Mouse (Mus musculus): ENCODE measurements around the gene Rab11fip4.
A peak's percentile ranks its signal among the peaks of the same experiment; 100 is the strongest.

Gene Rab11fip4

DNA sequence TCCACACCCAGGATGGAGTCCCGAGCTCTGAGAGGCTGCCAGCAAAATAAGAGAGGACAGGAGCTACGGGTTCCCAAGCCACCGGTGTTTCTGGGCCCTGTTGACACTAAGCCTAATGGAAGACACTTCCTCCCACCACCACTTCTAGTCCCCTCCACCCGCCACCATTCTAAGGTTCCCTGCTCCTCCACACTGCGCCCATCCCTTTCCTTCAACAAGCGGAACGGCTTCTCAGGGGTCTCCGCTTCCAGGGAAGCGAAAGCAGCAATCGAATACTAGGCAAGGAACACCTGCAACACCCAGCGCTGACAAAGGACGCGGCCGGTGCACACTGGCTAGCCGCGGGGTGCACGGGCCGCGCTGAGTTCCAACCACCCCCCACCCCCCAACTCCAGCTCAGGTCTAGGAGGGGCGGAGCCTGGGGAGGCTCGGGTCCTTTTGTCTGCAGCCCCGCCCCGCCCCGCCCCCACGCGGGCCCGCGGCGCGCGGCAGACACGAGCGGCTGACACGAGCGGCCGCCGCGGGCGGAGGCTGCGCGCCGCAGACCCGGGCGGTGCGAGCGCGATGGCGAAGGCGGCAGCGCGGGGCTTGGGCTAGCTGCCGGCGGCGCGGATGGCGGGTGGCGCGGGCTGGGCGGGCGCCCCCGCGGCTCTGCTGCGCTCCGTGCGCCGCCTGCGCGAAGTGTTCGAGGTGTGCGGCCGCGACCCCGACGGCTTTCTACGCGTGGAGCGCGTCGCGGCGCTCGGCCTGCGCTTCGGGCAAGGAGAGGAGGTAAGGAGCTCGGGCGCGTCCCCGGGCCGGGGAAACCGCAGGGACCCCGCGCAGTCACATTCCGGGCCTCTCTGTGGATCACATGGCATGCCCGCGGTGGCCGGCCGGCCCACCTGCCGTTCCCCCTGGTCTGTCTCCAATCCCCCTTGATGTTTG, at the start of gene Rab11fip4:
Rab11fip4 (plus strand) TSS at position 549 of the 927 bp plus-strand sequence.
- DNase-seq, result peak; percentile 27 to 51

DNA sequence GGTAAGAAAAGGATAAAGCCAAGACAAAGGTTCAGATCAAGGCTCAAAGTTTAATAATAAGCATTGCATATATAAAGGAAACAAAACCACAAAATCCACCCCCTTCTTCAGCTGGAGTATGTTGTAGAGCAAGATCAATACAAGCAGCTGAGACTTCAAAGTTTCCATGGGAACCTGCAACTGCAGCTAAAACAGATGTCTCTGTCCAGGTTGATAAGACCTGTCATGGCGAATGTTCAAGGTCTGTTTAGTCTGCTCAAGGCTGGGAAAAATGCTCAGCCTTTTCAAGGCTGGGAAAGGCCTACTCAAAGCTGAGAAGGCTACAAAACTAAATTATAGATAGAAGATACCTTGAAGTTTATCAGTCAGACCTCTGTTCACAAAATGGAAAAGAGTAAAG, 38.4 kb upstream of the Rab11fip4 start:
- DNase-seq, result no peak

DNA sequence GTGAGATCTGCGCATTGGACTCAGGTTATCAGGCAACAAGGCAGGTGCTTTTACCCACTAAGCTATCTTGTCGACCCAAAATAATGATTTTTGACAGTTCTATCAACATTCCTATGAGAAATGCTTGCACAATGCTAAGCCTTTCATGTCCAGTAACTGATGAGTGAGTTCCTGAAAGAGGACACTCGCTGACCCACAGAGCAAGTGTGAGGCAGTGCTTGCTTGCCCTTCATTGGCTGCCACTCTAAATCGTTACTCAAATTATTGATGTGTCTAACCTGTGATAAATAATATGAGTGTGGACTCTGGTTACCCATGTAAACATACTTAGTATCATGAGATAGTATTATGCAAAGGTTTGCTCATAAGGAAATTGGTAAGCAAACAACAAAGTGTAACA, 30.5 kb upstream of the Rab11fip4 start:
- DNase-seq, result no peak

DNA sequence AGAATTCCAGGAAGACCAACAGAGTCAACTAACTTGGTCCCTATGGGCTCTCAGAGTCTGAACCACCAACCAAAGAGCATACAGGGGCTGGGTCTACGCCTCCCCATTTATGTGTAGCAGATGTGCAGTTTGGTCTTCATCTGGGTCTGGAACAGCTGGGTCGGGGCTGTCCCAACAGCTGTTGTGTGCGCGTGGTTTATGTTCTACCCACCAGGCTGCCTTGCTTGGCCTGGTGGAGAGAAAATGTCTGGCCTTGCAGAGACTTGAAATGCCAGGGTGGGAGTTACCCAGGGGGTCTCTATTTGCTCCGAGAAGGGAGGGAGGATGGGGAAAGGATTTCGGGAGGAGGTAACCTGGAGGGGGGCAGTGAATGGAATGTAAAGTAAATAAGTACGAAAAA, 27.5 kb upstream of the Rab11fip4 start:
- DNase-seq, result no peak

DNA sequence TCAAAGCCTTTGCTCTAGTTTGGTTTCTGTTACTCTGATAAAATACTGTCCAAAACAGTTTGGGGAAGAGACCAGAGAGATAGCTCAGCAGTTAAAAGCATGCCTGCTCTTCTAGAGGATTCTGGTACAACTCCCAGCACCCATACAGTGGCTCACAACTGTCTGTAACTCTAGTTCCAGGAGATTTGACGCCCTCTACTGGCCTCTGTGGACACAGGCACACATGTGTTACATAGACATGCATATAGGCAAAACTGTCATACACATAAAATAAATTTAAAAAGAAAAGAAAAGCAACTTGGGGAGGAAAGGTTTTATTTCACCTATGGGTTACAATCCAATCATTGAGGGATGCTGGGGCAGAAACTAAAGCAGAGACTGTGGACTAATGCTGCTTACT, 24.1 kb upstream of the Rab11fip4 start:
- no peak for DNase-seq

DNA sequence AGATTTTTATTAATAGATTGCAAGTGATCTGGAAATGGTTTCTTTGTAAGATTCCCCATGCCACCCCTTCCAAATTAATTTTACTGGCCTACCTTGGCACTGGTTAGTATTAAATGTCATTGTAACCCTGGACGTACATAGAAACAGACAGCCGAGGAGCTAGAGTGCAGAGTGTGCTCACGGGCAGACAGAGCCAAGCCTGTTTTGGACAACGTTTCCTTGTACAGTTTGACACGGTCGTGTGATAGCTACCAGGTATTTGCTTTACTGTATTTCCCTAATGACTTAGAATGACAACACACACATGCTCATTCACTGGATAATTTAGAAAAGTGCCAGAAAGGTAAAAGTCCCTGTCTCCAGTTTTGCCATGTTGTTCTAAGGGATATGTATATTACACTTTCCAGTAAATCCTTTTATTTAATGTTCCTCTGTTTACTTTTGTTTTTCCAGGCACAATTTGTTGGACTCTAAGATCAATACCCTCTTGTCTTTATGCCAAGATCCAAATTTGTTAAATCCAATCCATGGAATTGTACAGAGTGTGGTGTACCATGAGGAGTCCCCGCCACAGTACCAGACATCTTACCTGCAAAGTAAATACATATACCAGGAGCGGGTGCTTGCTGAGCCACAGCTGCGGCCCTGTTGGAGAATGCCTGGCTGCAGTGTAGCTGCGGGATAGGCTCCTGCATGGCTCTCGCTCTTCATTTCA, 22.7 kb upstream of the Rab11fip4 start:
- DNase-seq, result no peak

DNA sequence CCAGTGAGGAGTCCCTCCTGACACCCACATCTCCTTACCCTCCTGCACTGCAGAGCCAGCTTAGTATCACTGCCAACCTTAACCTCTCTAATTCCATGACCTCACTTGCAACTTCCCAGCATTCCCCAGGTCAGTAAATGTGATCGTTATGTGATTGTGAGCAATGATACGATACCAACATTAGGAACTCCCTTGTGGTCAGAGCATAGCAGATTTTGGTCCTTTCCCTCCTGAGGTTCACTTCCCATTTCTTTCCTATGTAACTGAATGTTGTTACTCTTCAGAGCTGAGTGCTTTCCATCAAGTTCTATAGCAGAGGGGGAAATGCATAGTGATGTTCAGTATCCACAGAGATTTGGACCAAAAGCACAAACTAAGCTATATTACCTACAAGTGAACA, 20.7 kb upstream of the Rab11fip4 start:
- no peak for DNase-seq

DNA sequence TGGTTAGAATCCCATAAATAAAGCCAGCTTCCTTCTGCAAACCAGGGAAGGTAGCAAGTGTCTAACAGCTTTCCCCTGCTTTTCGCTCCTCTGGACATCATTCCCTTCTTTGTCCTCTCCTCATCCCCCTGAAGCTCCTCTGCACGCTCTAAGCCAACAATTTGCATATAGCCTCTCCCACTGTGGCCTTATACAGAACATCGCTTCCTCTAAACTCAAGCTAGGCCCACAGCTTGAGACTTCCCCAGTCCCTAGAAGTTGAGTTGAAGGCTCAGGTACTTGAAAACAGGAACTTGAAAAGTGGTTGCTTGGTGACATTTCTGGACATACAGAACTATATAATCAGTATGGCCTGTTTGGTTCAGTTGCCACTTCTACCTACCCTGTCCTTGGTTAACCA, 17.2 kb upstream of the Rab11fip4 start:
- no peak for DNase-seq

DNA sequence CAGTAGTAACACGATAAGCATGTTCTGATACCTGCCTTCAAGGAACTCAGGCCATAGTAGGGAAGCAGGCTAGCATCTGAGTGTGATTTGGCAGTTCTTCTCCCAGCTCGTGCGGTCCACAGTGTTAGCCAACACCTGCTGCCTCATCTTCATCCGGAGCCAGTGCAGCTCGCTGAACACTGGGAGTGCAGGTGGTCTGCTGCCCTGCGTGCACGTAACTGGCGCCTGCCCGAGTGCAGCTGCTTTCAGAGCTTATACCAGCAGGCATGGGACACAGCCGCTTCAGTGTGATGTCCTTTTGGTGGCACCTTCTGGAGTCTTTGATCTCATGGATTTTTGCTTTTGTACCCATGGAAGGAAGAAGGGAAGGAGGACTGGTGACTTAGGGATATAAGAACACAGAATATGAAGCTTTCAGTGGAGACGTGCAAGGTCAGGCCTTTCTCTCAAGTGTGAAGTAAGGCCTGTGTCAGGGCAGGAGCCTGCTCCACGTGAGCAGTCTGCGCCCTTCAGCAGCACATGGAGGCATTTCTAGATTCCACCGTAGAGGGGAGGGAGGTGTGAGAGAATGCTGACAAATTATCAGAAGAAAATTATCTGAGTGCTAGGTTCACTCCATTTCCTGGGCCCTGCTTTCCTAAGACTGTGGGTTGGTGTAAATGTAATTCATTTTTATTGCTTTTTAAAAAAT, 15.5 kb upstream of the Rab11fip4 start:
- DNase-seq, result no peak

DNA sequence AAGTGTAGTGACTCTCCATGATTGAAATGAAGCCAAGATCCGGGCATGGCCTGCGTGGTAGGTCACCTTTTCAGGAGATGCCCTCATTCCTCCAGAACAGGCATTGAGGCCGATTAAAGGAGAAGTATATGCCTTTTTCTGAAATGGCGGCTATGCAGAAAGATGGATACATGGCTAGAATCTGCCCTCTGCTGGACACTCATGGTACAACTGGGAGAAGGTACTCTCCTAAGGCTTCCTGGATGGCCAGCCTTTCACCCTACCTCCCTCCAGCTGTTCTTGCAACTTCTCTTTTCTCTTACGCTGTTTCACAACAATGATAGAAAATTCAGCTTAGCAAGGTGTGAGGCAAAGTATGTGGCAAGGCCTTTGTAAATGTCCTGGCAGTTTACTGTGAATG, 13.3 kb upstream of the Rab11fip4 start:
- peak; percentile 73 to 89 for DNase-seq

DNA sequence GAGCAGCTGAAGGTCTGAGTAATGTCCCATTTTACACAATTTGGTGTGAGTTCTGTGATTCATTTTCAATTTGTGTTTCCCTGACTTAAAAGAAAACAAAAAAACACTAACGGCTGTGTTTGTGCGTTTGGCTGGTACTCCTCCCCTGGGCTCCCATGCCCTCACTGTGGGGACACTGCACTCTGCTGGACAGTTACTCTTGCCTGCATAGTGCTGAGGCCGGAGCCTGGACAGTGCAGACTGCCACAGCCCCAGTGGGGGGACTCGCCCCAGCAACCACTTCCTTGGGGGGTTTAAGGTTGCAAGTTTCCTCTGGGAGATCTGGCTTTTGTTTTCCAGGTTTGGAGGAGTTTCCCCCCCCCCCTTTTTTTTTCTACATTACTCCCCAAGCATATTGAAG, 10.4 kb upstream of the Rab11fip4 start:
- no peak for DNase-seq

DNA sequence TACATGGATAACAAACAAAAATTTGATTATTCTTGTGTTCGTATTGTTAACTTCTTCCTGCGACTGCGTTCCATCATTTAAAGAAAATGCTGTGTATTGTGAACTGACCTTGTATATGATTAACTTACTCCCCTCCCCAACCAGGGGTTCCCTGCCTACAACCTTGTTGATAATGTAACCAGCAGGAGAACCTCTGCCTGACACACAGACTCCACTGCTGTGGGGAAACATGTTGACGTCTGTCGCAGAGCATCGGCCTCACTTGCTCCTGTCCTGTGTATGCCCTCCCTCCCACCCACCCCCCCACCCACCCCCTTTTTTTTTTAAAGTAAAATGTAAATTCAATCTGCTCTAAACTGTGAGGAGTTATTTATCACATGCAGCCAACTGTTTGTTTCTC, 9.8 kb upstream of the Rab11fip4 start:
- no peak for DNase-seq

DNA sequence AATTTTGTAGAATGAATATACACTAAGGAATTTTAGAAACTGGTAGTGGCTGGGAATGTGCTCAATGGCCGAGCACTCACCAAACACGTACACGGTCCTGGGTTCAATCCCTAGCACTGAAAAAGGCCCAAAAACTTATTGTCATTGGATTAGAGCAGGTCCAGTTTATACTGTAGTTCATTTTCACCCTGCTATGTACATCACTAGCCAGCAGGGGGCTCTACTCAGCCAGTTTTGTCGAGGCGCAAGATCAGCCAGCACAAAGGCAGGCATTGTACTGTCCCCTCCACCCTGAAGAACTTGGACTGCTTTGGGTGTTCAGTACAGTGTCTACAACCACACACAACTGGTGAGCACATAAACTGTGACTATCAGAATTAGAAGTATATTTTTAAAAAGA, 6.8 kb upstream of the Rab11fip4 start:
- peak; percentile 52 to 73 for DNase-seq

DNA sequence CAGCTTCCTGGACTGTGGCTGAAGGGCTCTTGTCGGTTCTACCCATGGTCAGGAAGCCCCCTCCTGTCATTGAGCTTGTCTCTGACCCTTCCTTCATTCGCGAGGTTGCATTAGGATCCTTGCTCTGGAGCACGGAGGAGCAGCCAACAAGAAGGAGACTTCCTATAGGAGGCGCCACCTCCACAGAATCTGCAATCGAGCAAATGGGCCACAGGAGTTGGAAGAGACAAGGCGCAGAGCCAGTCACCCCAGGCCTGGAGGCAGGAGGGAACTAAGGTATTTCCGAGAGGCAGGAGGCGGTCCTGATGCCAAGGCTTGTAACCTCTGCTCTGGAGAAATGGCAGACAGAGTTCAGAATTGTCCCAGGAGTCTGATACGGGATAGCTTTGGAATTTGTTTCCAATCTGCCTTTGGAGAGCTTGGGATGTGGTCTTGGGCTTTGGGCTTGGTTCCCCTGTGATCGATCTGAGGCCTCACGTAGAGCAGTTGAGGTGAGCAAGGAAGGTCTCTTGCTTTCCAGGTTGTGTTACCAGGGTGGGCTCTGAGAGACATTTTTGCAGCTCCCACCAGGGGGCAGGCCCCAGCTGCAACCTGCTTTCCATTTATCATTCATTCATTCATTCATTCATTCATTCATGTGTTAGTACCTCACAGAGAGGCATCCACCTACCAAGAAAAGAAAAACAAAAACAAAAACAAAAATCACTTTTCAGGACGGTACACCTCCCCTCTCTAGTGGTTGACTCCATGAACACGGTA, 1.5 kb upstream of the Rab11fip4 start:
- peak in 1 of 2 experiments; percentile 41 for DNase-seq

DNA sequence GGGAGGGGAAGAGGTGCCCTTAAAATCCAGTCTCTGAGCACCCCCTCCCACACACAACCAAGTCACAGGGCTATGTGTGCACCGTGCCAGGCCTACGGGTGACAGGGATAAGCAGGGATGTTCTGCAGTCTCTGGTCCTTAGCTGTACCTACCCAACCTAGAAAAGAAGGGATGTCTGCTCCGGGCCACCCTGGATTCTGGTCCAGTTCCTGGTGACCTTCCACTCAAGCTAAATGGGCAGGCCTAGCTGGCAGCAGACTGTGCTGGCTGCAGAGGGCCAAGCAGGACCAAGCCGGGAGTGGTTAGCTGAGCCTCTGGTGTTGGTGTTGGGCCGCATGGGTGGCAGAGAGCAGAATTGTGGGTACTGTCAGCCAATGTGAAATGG, 571 bp downstream of the Rab11fip4 start:
- peak in 1 of 2 experiments; percentile 8 for DNase-seq

DNA sequence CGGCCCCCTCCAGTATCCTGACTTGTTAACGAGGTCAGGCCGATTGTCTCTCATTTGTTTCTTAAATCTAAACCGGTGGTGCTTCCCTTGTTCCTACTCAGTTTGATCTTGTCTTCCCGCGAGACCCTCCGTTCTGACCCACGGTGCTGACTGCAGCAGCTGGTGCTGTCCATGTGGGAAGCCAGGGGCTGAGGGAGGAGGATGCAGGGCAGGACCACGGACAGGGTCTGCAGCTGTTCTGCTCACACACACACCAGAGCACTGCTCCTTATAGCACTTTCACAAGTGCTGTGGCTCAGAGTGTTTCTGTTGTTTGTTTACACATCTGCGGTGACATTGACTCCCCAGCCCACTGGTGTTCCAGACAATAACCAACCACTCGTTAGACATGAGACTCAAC, 2.5 kb downstream of the Rab11fip4 start:
- no peak for DNase-seq

DNA sequence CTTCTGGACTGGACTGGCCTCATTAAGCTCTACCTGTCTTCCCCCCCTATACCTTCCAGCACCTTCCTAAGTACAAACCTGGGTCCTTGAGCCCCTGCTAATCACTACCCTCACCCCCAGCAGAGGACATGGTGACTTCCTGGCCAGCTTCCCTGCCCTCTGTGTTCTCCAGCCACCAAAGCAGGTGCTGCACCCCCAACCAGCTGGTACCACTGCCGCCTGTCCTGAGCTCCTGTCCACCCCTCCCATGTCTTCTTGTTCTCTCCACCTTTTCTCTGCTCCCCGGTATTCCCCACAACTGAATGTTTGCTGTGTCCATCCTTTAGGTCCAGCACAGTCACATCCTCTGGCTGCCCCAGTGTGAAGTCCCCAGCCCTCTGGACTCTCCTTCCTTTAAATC, 19.4 kb downstream of the Rab11fip4 start:
- DNase-seq, result no peak

DNA sequence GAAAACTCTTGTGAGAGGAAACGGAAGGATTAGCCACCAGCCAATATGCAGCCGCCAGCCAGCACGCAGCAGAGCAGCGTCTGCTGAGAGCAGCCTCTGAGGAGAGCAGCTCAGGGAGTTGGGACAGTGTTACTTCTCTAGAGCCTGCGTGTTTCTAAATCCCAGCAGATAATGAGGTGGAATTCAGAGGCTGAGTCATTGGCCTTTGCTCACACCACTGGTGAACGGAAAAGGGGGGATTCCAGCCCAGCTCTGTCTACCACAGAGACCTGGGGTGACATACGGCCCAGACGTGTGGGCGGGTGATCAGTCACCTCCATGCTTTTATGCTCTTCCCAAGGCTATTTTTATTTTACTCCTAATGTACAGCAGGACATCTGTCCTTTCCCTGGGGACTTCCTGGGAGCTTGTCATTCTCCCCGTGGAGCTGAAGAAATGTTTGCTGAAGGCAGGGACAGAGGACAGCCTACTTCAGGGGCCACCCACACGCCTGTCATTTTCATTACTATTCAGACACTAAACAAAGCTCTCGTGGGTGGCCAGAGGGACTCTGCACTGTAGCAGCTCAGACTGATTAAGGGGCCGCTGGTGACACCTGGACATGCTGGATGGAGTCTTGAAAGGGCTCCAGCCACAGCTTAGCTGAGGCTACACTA, 20.1 kb downstream of the Rab11fip4 start:
- no peak for DNase-seq

DNA sequence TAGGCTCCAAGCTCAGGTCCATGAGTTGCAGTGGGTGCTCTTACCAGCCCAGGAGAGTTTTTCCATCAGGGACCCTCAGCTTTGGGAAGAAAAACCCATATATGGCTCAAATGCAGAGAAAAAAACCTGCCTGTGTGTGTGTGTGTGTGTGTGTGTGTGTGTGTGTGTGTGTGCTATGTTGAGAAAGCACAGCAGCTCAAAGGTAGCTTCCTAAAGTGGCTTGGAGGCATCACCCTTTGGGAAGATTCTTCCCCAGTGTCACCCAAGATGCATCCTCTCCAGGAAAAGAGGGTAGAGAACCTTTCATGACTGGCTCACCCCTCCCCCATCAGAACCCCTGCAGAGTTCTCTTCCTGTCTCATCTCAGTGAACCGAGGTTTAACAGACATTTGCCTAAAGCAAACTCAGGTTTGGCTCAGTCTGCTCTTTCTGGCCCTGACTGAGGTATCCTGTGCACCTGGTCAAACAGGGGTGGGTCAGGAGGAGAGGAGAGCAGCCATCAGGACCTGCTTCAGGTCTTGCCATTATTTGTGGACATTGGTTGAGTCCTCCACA, 21.1 kb downstream of the Rab11fip4 start:
- DNase-seq, result no peak

DNA sequence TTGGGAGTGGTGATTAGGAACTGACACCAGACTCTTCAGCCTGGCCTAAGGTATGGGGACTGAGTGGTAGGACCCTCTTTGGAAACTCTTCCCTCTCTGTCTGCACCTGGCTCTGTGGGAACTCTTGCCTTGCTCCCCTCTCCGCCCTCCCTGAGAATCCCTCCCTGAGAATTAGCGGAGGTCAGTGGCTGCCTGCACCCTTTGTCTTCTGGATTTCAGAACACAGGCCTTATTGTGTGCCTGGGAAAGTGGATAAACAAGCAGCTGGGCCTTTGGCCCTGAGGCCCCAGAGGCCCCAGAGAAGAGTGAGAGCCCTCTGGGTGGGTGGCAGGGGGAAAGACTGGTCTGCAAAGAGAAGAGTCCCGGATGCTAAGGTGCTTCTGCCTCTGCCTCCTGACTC, 22.1 kb downstream of the Rab11fip4 start:
- no peak for DNase-seq

DNA sequence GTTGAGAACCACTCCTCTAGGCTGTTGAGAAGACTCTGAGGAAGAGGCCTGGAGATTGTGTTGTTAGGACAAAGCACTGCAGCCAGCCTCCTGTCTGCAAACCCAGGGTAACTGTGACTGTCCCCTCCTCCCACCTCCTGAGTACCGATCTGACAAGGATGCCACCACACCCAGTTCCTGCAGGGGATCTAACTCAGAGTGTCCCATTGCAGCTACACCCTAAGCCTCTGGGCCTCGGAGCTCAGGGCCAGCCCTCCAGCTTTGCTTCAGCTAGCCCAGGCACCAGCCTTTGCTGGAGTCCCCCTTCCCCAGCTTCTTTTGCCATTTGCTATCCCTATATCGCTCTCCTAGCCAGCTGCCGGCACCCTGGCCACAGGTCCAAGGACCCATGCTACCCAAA, 22.7 kb downstream of the Rab11fip4 start:
- no peak for DNase-seq

DNA sequence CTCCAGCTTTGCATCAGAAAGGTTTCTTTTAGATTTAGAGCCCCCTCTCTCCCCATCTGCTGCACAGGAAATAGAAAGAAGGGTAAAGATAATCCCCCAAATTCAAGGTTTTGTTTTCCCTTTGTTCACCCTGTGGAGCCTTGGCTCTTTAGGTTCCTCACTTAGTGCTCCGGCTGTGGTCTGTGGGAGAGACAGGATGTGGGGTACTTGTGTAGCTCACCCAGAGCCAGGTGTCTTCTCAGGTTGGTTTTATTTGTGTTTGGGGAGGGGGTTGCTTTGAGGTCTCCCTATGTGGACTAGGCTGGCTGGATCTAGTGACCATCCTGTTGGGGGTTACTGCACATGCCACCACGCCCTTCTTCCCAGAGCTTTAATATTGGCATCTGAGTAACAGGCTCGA, 23.9 kb downstream of the Rab11fip4 start:
- DNase-seq, result no peak
